Mouse (Mus musculus) splenic B cell, adult 2 months (primary cell): ENCODE measurements around the gene Galnt7.

ENCODE experiments used
- DNase-seq: peaks from one replicate; pipeline ENCODE4 v3.0.0-alpha.2; 2011; ENCODE audit warnings: low read depth, low spot score
- H3K27me3 ChIP-seq: 2 replicates; pipeline ENCODE4 v1.6.1; 2012; ENCODE audit warnings: mild to moderate bottlenecking, low read length, moderate library complexity, mixed read lengths; ENCODE audit not compliant: control insufficient read depth, poor library complexity, insufficient read depth, severe bottlenecking
- H3K36me3 ChIP-seq: 2 replicates; pipeline ENCODE4 v1.6.1; 2012; ENCODE audit warnings: mild to moderate bottlenecking, low read length, moderate library complexity, mixed read lengths; ENCODE audit not compliant: control insufficient read depth, poor library complexity, insufficient read depth, severe bottlenecking

Galnt7 gene

DNA sequence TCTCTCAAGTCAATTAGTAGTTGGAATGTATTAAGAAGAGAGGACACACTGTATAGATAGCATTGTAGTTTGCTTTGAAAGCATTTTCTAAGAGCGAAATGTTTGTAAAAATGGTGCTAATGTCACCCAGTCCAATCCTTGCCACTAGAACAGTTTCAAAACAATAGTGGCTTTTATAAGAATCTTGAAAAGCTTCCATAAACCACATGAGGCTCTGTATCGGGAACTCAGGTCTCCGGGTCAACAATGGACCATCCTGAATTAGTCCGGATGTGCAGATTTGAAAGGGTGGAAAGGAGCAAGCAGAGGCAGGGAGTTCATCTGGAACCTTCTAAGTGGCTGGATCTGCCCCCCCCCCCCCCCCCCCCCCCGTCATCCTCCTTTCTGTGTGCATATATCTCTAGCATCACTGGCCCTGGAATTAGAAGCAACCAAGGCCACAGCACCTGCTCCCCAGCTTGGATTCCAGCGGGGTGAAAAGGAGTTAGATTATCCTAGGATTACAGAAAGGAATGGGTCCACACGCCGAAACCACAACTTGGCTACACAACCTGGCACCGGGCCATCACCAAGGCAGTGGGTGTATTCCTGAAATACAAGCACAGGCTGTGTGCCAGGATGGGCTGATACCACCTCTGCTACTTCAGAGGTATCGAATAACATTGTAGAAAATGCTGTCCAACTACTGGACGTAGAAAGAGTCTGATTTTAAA is 42.0 kb downstream of the Galnt7 start:
- no peaks in the 10 kb centered on the region for H3K36me3 ChIP-seq
- DNase-seq = no peak
- H3K27me3 ChIP-seq = no peaks in the 10 kb centered on the region; the same call in 1 of the 2 replicates

DNA sequence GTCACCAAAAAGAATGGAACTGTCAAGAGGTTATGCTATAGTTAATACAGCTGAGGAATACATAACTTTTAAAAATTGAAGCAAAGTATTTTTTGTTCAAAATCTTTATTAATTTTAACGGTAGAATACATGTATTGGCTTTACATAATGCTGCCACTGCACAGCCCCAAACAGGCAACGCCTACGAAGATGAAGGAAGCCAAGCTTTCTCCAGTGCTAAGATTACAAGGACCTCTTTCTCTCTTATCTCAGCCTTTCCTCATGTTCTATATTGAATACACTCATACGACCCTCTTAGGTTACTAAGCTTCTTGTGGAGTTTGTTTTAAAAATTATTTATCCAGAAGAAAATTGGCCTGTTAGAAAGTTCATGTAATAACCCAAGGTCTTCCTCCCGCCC is 50.3 kb downstream of the Galnt7 start:
- Histone ChIP-seq H3K27me3 (no peaks in the 10 kb centered on the region), H3K36me3 (no peaks in the 10 kb centered on the region)
- DNase-seq = no peak

- no peaks in the 10 kb centered on the region for H3K36me3 ChIP-seq
- DNase-seq = no peak
- no peaks in the 10 kb centered on the region for H3K27me3 ChIP-seq
These were observed 50.8 kb downstream of the Galnt7 start for GRCm38 (mm10) chr8:57601987-57602418.

- Histone ChIP-seq H3K36me3 (no peaks in the 10 kb centered on the region), H3K27me3 (no peaks in the 10 kb centered on the region)
- no peak for DNase-seq
These were observed 52.8 kb downstream of the Galnt7 start for GRCm38 (mm10) chr8:57599813-57600555.

GRCm38 (mm10) chr8:57595853-57596252 is 57.0 kb downstream of the Galnt7 start:
- DNase-seq = peak; percentile 27
- Histone ChIP-seq H3K36me3 (no peaks in the 10 kb centered on the region), H3K27me3 (no peaks in the 10 kb centered on the region)

DNA sequence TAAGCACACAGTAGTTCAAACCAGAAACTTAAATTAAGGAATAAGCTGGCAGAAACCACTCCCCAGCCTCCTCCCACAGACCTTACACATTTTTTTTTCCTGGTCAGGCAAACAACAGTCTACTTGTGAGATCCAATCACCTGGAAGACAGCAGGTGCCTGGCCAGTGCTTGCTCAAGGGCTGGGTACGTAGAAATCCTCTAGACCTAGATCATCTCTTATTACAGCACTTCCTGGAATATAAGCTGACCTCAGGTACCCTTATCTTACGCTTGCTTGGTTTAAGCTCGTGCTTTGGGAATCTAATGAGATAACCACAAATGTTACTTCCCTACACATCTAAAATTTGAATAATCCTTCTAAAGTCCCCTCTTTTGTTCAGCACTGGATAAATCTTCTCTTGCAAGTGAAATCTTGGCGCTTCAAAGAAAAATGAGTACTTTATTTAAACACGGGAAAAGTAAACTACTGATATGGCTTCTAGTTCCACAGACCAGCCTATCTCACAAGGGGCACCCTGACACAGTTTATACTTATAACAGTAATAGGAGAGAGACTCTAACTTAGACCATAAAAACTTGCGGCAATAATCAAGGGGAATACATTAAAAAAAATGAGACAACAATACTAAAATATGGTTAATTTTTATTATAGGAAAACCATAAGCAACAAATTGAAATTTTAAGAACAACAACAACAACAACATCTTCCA is 58.5 kb downstream of the Galnt7 start:
- peak; percentile 24 for DNase-seq
- no peaks in the 10 kb centered on the region for H3K36me3 ChIP-seq
- no peaks in the 10 kb centered on the region for H3K27me3 ChIP-seq

DNA sequence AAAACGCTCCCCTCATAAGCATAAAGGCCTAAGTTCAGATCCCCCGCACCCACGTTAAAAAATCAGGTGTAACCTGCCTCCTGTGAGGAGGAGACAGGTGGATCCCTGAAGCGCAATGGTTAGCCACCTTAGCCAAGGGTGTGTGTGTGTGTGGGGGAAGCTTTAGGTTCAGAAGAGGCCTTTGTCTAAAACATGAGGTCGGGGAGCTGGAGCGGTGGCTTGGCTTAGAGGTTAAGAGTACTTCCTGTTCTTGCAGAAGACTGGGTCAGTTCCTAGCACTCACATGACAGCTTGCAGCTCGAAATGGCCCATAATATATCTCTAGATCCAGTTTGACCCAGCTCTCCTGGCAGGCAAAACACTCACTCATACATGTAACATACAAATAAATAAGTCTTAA is 60.2 kb downstream of the Galnt7 start:
- Histone ChIP-seq H3K36me3 (no peaks in the 10 kb centered on the region), H3K27me3 (no peaks in the 10 kb centered on the region)
- peak; percentile 25 for DNase-seq

DNA sequence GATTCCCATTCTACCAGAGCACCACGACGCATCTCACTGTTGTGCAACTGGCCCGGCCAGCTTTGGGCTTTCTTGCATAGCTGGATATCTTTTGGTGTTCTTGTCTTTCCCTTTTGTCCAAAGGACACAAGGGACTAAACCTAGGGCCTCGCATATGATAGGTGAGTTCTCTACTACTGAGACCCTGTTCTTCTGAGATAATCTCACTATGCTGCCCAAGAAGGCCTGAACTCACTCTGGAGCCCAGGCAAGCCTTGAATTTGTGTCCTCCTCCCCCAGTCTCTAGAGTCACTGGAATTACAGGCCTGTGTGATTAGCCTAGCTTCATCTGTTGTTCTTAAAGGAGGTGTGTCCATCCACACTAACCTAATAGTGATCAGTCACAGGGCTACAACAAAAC is 61.2 kb downstream of the Galnt7 start:
- Histone ChIP-seq H3K36me3 (no peaks in the 10 kb centered on the region), H3K27me3 (no peaks in the 10 kb centered on the region)
- no peak for DNase-seq

DNA sequence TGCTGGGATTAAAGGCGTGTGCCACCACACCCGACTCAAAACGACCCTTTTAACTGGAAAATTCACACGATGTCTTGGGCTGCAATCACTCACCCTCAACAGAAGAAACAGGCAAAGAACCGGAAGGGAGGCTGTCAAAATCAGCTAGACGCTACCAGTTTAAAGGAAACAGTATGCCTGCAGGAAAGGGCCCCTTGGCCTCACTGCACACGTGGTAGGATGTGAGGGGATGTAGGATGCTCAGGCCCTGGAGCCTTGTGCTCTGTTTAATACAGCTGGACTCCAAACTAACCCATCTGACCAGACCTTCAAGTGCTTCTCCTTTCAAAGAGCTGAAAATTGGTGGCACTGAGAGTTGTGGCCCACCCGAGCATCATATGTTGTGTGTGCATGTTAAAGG is 62.8 kb downstream of the Galnt7 start:
- no peaks in the 10 kb centered on the region for H3K27me3 ChIP-seq
- H3K36me3 ChIP-seq = no peaks in the 10 kb centered on the region
- no peak for DNase-seq

DNA sequence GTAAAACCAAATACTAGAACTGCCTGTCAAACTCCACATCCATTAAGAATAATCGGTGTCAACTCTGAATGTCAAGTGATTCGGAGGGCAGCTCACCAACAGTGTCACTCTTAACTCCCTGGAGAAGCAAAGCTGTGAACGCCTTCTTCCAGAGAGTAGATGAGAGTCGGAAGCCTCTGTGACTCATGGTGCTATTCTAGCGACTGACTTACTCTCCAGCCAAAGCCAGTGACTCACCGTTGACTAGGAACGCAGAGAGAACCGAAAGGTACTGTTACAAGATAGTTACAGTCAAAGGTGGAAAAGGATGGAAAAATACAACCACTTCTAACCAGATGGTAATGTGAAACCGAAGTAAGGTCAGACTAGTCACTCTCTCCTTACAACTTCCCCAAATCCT is 63.7 kb downstream of the Galnt7 start:
- no peaks in the 10 kb centered on the region for H3K36me3 ChIP-seq
- DNase-seq = no peak
- H3K27me3 ChIP-seq = no peaks in the 10 kb centered on the region

DNA sequence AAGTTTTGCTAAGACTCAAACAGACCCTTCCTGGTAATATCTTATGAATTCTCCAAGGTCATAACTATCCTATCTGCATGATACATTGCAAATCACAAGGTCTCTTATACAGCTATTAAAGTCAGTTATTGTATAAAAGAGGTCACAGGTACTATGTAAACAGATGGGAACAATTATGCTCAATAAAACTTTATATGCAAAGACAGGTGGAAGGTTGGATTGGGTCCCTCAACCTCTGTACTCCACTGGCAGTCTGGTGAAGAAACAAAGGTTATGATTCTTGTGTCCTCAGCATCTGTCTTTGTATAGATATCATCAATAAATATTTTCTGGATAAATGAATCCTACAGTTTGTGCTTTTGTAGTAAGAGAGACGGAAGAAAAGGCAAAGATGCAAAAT is 64.2 kb downstream of the Galnt7 start:
- no peak for DNase-seq
- no peaks in the 10 kb centered on the region for H3K27me3 ChIP-seq
- no peaks in the 10 kb centered on the region for H3K36me3 ChIP-seq

DNA sequence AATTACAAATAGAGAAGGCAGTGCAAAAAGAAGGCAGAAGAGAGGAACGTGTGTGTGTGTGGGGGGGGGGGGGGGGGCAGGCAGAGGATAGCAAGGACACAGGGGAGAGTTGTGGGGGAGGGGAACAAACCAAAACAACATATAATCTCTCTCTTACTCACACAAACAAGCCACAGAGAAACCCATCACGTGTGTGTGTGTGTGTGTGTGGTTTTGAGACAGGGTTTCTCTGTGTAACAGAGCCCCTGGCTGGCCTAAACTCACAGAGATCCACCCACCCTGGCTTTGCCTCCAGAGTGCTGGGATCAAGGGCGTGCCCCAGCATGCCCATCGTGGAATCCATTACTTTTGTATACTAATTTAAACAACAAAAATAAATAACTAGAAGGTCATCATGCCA is 66.2 kb downstream of the Galnt7 start:
- H3K27me3 ChIP-seq = no peaks in the 10 kb centered on the region
- H3K36me3 ChIP-seq = no peaks in the 10 kb centered on the region
- DNase-seq = no peak

DNA sequence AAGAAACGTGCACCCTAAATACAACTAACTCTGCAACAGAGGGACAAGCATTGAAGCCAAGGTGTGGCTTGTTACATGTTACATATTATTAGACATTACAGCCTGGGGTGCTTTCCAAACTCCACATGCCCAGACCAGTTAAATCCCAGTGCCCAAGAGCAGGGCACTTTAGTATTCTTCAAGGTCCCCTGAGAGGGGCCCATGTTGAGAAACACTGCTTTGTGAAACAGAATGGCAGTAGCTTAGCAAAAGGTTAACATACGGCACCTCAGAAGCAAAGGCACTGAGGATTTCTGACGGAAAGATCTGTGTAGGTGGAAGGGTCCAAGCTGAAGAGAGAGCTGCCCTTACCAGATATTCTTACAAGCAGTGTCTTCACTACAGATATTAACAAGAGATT is 67.0 kb downstream of the Galnt7 start:
- H3K27me3 ChIP-seq = no peaks in the 10 kb centered on the region
- H3K36me3 ChIP-seq = no peaks in the 10 kb centered on the region
- DNase-seq = no peak

DNA sequence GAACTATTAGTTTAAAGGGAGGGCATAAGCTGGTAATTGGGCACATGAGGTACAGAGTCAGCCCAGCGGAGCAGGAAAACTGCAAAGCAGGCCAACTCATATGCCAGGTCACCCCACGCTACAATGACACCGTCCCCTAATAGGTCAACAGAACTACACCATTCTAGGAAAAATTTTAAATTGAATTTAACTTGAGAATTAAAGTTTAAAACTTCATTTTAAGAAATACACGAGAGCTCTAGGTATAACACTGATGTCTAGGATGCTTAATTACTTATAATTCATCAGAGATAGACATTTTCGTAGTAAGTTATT is 67.7 kb downstream of the Galnt7 start:
- H3K36me3 ChIP-seq = no peaks in the 10 kb centered on the region
- no peak for DNase-seq
- H3K27me3 ChIP-seq = no peaks in the 10 kb centered on the region

- DNase-seq = no peak
- Histone ChIP-seq H3K36me3 (no peaks in the 10 kb centered on the region), H3K27me3 (no peaks in the 10 kb centered on the region)
These were observed 68.3 kb downstream of the Galnt7 start for GRCm38 (mm10) chr8:57584416-57585127.
